8 mouse cellular contexts compared by ENCODE assay signal in the genomic region with DNA sequence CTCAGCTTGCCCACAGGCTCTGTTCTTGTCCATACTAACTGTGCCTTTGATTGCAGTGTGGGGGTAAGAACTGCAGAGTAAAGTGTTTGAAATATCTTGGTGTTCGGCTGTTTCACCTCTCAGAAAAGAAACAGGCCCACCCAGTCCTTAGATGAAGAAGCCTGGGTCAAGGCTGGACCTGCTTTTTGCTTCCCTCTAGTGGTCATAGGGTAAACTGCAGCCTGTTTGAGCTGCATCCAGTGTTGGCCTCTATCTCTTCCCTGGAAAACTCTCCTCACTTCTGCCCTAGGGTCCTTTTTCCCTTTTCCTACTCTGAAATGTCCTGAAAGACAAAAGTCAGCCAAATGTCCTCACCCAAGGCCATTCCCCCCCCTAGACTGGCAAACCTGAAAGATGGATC. TPM values are rescaled to one million over a fixed set of nuclear protein-coding genes. Genes with fewer than 3 reads are reported as not detected.
DNase-seq lines count a peak whose midpoint lies in the region; ATAC-seq and TF ChIP-seq lines count a peak whose summit lies in the region.

No protein-coding gene starts in this region.

- no peak overlapping the region for H3K9ac ChIP-seq in forebrain, postnatal 0 days
- no peak overlapping the region for H3K9ac ChIP-seq in forebrain, embryonic 12.5 days
- no peak overlapping the region for H3K9ac ChIP-seq in midbrain, embryonic 11.5 days (ENCODE audit: low read length)
- H3K9ac ChIP-seq in midbrain, embryonic 13.5 days (replicated peaks), result no peak overlapping the region
- H3K9ac ChIP-seq in liver, postnatal 0 days (replicated peaks), result no peak overlapping the region

- H3K4me3 ChIP-seq in forebrain, postnatal 0 days (ENCODE audit: low read depth, low read length), result no peak overlapping the region
- no peak overlapping the region for H3K4me3 ChIP-seq in forebrain, embryonic 12.5 days (replicated peaks)
- no peak overlapping the region for H3K4me3 ChIP-seq in midbrain, embryonic 11.5 days (ENCODE audit: low read depth, low read length)
- no peak overlapping the region for H3K4me3 ChIP-seq in midbrain, embryonic 13.5 days (replicated peaks)
- H3K4me3 ChIP-seq in embryonic facial prominence, embryonic 10.5 days, result no peak overlapping the region
- no peak overlapping the region for H3K4me3 ChIP-seq in liver, postnatal 0 days (ENCODE audit: low read depth, low read length)

- peak; percentile 87 for TF ChIP-seq CTCF in forebrain, postnatal 0 days (IDR thresholded peaks at IDR 0.05; ENCODE audit: low read depth)
- peak; percentile 90 for TF ChIP-seq CTCF in liver, postnatal 0 days (IDR thresholded peaks at IDR 0.05; ENCODE audit: low read depth)

- H3K4me1 ChIP-seq in forebrain, postnatal 0 days (ENCODE audit: insufficient read depth), result 0 out of 2 replicates have a peak, but pooled peaks cover 7% of the 10 kb centered on the region
- H3K4me1 ChIP-seq in forebrain, embryonic 12.5 days, result peaks cover 12% of the 10 kb centered on the region
- H3K4me1 ChIP-seq in midbrain, embryonic 11.5 days (ENCODE audit: control insufficient read depth, insufficient read depth, low read length), result peaks cover 3% of the 10 kb centered on the region; the same call in 1 of the 2 replicates
- H3K4me1 ChIP-seq in midbrain, embryonic 13.5 days (replicated peaks), result peaks cover 14% of the 10 kb centered on the region
- H3K4me1 ChIP-seq in embryonic facial prominence, embryonic 10.5 days, result peaks cover 29% of the 10 kb centered on the region
- peaks cover 4% of the 10 kb centered on the region for H3K4me1 ChIP-seq in liver, postnatal 0 days (ENCODE audit: insufficient read depth)

- H3K9me3 ChIP-seq in forebrain, postnatal 0 days (ENCODE audit: low read length), result no peaks in the 10 kb centered on the region
- H3K9me3 ChIP-seq in forebrain, embryonic 12.5 days, result no peaks in the 10 kb centered on the region
- H3K9me3 ChIP-seq in midbrain, embryonic 11.5 days (ENCODE audit: control insufficient read depth, low read length), result no peaks in the 10 kb centered on the region
- H3K9me3 ChIP-seq in midbrain, embryonic 13.5 days, result no peaks in the 10 kb centered on the region
- H3K9me3 ChIP-seq in embryonic facial prominence, embryonic 10.5 days, result no peaks in the 10 kb centered on the region
- no peaks in the 10 kb centered on the region for H3K9me3 ChIP-seq in liver, postnatal 0 days (ENCODE audit: low read length)

- no peak for ATAC-seq in forebrain, postnatal 0 days
- no peak for ATAC-seq in forebrain, embryonic 12.5 days (ENCODE audit: low FRiP score)
- ATAC-seq in midbrain, embryonic 11.5 days (ENCODE audit: low FRiP score), result no peak
- no peak for ATAC-seq in midbrain, embryonic 13.5 days
- no peak for ATAC-seq in liver, postnatal 0 days

- no peaks in the 10 kb centered on the region for H3K36me3 ChIP-seq in forebrain, postnatal 0 days (ENCODE audit: insufficient read depth)
- no peaks in the 10 kb centered on the region for H3K36me3 ChIP-seq in forebrain, embryonic 12.5 days (replicated peaks)
- no peaks in the 10 kb centered on the region for H3K36me3 ChIP-seq in midbrain, embryonic 11.5 days (ENCODE audit: control insufficient read depth, insufficient read depth, low read length)
- H3K36me3 ChIP-seq in midbrain, embryonic 13.5 days, result no peaks in the 10 kb centered on the region
- no peaks in the 10 kb centered on the region for H3K36me3 ChIP-seq in embryonic facial prominence, embryonic 10.5 days (replicated peaks)
- H3K36me3 ChIP-seq in liver, postnatal 0 days (replicated peaks; ENCODE audit: insufficient read depth, low read length), result no peaks in the 10 kb centered on the region

- 4% methylated on average over 1 of the region's 1 CpGs for WGBS in forebrain, postnatal 0 days
- 41% methylated on average over 1 of the region's 1 CpGs for WGBS in forebrain, embryonic 12.5 days
- WGBS in midbrain, embryonic 11.5 days, result 48% methylated on average over 1 of the region's 1 CpGs
- 38% methylated on average over 1 of the region's 1 CpGs for WGBS in midbrain, embryonic 13.5 days
- 35% methylated on average over 1 of the region's 1 CpGs for WGBS in embryonic facial prominence, embryonic 10.5 days
- 8% methylated on average over 1 of the region's 1 CpGs for WGBS in liver, postnatal 0 days (ENCODE audit: insufficient replicate concordance)

- H3K27ac ChIP-seq in forebrain, postnatal 0 days (ENCODE audit: low read depth, low read length), result no peak overlapping the region
- no peak overlapping the region for H3K27ac ChIP-seq in forebrain, embryonic 12.5 days
- H3K27ac ChIP-seq in midbrain, embryonic 11.5 days (ENCODE audit: low read depth, low read length), result no peak overlapping the region
- H3K27ac ChIP-seq in midbrain, embryonic 13.5 days, result no peak overlapping the region
- H3K27ac ChIP-seq in embryonic facial prominence, embryonic 10.5 days (replicated peaks), result no peak overlapping the region
- no peak overlapping the region for H3K27ac ChIP-seq in liver, postnatal 0 days (ENCODE audit: low read depth)

- TF ChIP-seq EP300 in liver, postnatal 0 days (IDR thresholded peaks at IDR 0.05; ENCODE audit: low read depth), result no peak

- H3K4me2 ChIP-seq in forebrain, postnatal 0 days (ENCODE audit: low read depth), result no peak overlapping the region
- no peak overlapping the region for H3K4me2 ChIP-seq in forebrain, embryonic 12.5 days
- H3K4me2 ChIP-seq in midbrain, embryonic 11.5 days, result no peak overlapping the region
- no peak overlapping the region for H3K4me2 ChIP-seq in midbrain, embryonic 13.5 days (replicated peaks)
- H3K4me2 ChIP-seq in liver, postnatal 0 days (ENCODE audit: low read depth, low read length), result no peak overlapping the region

- DNase-seq in forebrain, postnatal 0 days, result peak; percentile 72
- DNase-seq in midbrain, embryonic 11.5 days (ENCODE audit: low spot score, missing footprints), result peak; percentile 96
- DNase-seq in T-cell, adult 2 months (ENCODE audit: low spot score), result peak; percentile 16
- DNase-seq in embryonic facial prominence, embryonic 10.5 days (ENCODE audit: low spot score), result peak; percentile 66
- DNase-seq in liver, postnatal 0 days, result peak; percentile 53
- peak; percentile 74 for DNase-seq in testis, postnatal 10 days (ENCODE audit: low spot score)

- no peaks in the 10 kb centered on the region for H3K27me3 ChIP-seq in forebrain, postnatal 0 days (ENCODE audit: insufficient read depth, low read length)
- H3K27me3 ChIP-seq in forebrain, embryonic 12.5 days, result peaks cover 31% of the 10 kb centered on the region
- H3K27me3 ChIP-seq in midbrain, embryonic 11.5 days (ENCODE audit: control insufficient read depth, insufficient read depth, low read length), result peaks cover 15% of the 10 kb centered on the region
- peaks cover 33% of the 10 kb centered on the region for H3K27me3 ChIP-seq in midbrain, embryonic 13.5 days
- peaks cover 70% of the 10 kb centered on the region for H3K27me3 ChIP-seq in embryonic facial prominence, embryonic 10.5 days (replicated peaks; ENCODE audit: low read depth, poor library complexity, severe bottlenecking)
- peaks cover 28% of the 10 kb centered on the region for H3K27me3 ChIP-seq in liver, postnatal 0 days (ENCODE audit: insufficient read depth, low read length)

RNA-seq across cellular contexts. Expression of gene Ttll11, which starts 28.4 kb away (rescaled TPM):
- 6.9 and 9.2 TPM in 2 replicates for total RNA-seq in forebrain, postnatal 0 days (2014; rRNA removed)
- 6.4 and 7.2 TPM in 2 replicates for polyA plus RNA-seq in forebrain, postnatal 0 days (2015; fragmentation: Nextera tagmentation; extraction: Ambion mirVana)
- polyA plus RNA-seq in forebrain, embryonic 12.5 days (2016; fragmentation: Nextera tagmentation; extraction: Ambion mirVana), result 2.9 and 3.8 TPM in 2 replicates
- 1.9 and 3.0 TPM in 2 replicates for polyA plus RNA-seq in midbrain, embryonic 11.5 days (2014; fragmentation: Nextera tagmentation; extraction: Ambion mirVana)
- 2.9 and 4.3 TPM in 2 replicates for polyA plus RNA-seq in midbrain, embryonic 13.5 days (2015; fragmentation: Nextera tagmentation; extraction: Ambion mirVana)
- polyA plus RNA-seq in embryonic facial prominence, embryonic 10.5 days (2016; fragmentation: Nextera tagmentation; extraction: Ambion mirVana), result 0.55 and 0.85 TPM in 2 replicates
- polyA plus RNA-seq in liver, postnatal 0 days (2015; fragmentation: Nextera tagmentation; extraction: Ambion mirVana), result 1.1 and 1.7 TPM in 2 replicates

RNA-seq across cellular contexts. Expression of gene Ndufa8, which starts 41.1 kb away (rescaled TPM):
- 74.0 and 111 TPM in 2 replicates for total RNA-seq in forebrain, postnatal 0 days (2014; rRNA removed)
- 333 and 372 TPM in 2 replicates for polyA plus RNA-seq in forebrain, postnatal 0 days (2015; fragmentation: Nextera tagmentation; extraction: Ambion mirVana)
- 161 and 169 TPM in 2 replicates for polyA plus RNA-seq in forebrain, embryonic 12.5 days (2016; fragmentation: Nextera tagmentation; extraction: Ambion mirVana)
- polyA plus RNA-seq in midbrain, embryonic 11.5 days (2014; fragmentation: Nextera tagmentation; extraction: Ambion mirVana), result 184 and 186 TPM in 2 replicates
- polyA plus RNA-seq in midbrain, embryonic 13.5 days (2015; fragmentation: Nextera tagmentation; extraction: Ambion mirVana), result 238 and 239 TPM in 2 replicates
- 203 and 215 TPM in 2 replicates for polyA plus RNA-seq in embryonic facial prominence, embryonic 10.5 days (2016; fragmentation: Nextera tagmentation; extraction: Ambion mirVana)
- 241 and 253 TPM in 2 replicates for polyA plus RNA-seq in liver, postnatal 0 days (2015; fragmentation: Nextera tagmentation; extraction: Ambion mirVana)

RNA-seq across cellular contexts. Expression of gene Morn5, which starts 41.2 kb away (rescaled TPM):
- 1.0 and 2.2 TPM in 2 replicates for total RNA-seq in forebrain, postnatal 0 days (2014; rRNA removed)
- 3.9 and 4.4 TPM in 2 replicates for polyA plus RNA-seq in forebrain, postnatal 0 days (2015; fragmentation: Nextera tagmentation; extraction: Ambion mirVana)
- polyA plus RNA-seq in forebrain, embryonic 12.5 days (2016; fragmentation: Nextera tagmentation; extraction: Ambion mirVana), result 0.69 and 1.3 TPM in 2 replicates
- polyA plus RNA-seq in midbrain, embryonic 11.5 days (2014; fragmentation: Nextera tagmentation; extraction: Ambion mirVana), result 0.33 TPM in 1 of 2 replicates, not detected in the other
- polyA plus RNA-seq in midbrain, embryonic 13.5 days (2015; fragmentation: Nextera tagmentation; extraction: Ambion mirVana), result 1.1 and 1.2 TPM in 2 replicates
- 0.29 and 0.74 TPM in 2 replicates for polyA plus RNA-seq in embryonic facial prominence, embryonic 10.5 days (2016; fragmentation: Nextera tagmentation; extraction: Ambion mirVana)
- polyA plus RNA-seq in liver, postnatal 0 days (2015; fragmentation: Nextera tagmentation; extraction: Ambion mirVana), result not detected in 2 replicates

Comparison
In these comparisons a context has a peak if more than half of its experiments do, and no peak if none do; other contexts are left out.
1. DNase-seq: peak in every context shown above with its lines; median percentile 96 in midbrain, embryonic 11.5 days; 74 in testis, postnatal 10 days; 72 in forebrain, postnatal 0 days; 66 in embryonic facial prominence, embryonic 10.5 days; 53 in liver, postnatal 0 days; 16 in T-cell, adult 2 months.